Mouse (Mus musculus): ENCODE measurements around the gene Trh. TPM values are rescaled to one million over a fixed set of nuclear protein-coding genes. Genes with fewer than 3 reads are reported as not detected.
A peak's percentile ranks its signal among the peaks of the same experiment; 100 is the strongest.

Gene Trh
- 1 to 10 TPM; 3.3 to 8.9 TPM for total RNA-seq (2021)

DNA sequence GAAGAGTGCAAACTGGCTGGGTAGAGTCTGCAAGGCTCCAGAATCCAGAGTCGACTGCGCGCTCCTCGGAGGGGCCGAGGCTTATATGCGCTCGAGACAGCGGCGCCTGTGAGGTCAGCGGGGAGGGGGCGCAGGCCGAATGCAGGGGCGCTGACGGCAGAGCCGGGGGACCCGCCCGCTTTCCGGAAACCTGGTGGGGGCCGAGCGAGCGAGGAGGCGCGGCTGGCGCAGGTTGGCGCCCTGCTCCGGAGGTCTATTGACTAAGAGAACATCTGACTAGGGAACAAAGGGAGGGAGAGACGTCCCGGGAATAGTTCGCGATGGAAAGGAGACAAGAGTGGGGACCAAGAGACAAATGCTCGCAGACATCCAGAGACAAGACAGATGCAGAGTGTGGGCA lies at the start of gene Trh:
Trh (minus strand) TSS at position 60 of the 400 bp plus-strand sequence.
- no peak for DNase-seq (ENCODE audit: low spot score in 2 of 2)
- intact Hi-C loops (cut with DNase I) = no loop called here

GRCm38 (mm10) chr6:92290826-92291225 lies 46.4 kb upstream of the Trh start:
- DNase-seq (ENCODE audit: low spot score in 2 of 2) = no peak
- intact Hi-C loops (cut with DNase I) = no loop called here

DNA sequence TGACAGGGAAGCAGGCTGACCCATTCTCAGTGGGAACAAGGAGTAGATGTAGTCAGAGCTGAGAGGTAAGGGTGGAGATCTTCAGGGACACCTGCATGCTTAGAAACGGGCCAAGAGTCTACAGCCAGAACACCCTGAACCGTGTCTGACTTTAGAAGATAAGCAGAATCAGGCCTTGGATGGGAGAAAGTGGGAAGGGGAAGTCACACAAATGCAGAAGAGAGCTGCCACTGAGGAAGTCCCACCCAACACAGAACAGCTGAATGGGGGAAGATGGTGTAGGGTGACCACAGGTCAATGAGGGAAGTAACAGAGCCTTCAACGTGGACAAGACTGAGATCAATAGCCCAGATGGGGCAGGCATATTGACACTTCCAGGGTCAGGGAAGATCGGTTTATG lies 42.4 kb upstream of the Trh start:
- intact Hi-C loops (cut with DNase I) = loop anchor here (1.0 to 10.0 kb wide), 5 partner anchors 138 to 457 kb away; no protein-coding TSS in a partner anchor
- DNase-seq (ENCODE audit: low spot score in 2 of 2) = no peak

DNA sequence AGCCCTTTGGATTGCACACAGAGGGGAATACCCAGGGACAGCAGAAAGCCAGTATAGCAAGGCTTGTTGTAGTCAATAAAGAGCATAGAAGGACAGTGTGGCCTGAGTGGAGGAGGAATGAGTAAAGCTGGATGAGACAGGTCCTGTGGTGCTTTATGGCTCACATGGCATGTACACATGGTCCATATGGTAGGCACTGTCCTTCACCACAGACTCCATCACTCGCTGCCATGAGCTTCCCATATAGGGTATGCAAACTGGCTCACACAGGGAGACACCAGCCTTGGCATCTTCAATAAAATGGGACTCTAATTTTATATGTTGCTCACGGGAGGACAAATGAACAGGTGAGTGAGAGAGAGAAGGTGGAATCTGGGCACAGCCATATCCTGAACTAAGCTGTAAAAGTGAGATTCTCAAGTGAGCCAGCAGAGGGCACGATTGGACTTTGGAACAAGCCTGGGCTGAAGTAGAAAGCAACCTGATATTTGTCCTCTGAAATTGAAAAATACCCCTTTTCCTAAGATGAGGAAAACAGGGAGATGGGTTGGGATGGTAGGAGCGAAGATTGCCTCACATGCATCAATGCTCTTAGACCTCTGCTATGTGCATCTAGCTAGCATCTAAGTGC lies 41.9 kb upstream of the Trh start:
- intact Hi-C loops (cut with DNase I) = loop anchor here (1.0 to 10.0 kb wide), 5 partner anchors 138 to 458 kb away; no protein-coding TSS in a partner anchor
- DNase-seq (ENCODE audit: low spot score in 2 of 2) = peak; percentile 74 to 77

GRCm38 (mm10) chr6:92285559-92285958 lies 41.1 kb upstream of the Trh start:
- intact Hi-C loops (cut with DNase I) = loop anchor here (5.0 to 10.0 kb wide), 4 partner anchors 139 to 382 kb away; no protein-coding TSS in a partner anchor
- DNase-seq (ENCODE audit: low spot score in 2 of 2) = no peak

DNA sequence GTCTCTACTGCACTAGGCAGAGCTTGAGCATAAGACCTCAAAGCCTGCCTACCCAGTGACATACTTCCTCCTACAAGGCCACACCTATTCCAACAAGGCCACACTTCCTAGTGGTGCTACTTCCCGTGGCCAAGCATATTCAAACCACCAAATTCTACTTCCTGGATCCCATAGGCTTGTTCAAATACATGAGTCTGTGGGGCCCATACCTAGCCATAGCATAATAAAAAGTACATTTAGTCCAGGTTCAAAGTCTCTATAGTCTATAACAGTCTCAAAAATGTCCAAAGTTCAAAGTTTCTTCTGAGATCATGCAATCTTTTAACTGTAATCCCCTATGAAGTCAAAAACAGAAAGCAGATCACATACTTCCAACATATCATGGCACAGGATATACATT lies 32.7 kb upstream of the Trh start:
- intact Hi-C loops (cut with DNase I) = no loop called here
- DNase-seq (ENCODE audit: low spot score in 2 of 2) = no peak

DNA sequence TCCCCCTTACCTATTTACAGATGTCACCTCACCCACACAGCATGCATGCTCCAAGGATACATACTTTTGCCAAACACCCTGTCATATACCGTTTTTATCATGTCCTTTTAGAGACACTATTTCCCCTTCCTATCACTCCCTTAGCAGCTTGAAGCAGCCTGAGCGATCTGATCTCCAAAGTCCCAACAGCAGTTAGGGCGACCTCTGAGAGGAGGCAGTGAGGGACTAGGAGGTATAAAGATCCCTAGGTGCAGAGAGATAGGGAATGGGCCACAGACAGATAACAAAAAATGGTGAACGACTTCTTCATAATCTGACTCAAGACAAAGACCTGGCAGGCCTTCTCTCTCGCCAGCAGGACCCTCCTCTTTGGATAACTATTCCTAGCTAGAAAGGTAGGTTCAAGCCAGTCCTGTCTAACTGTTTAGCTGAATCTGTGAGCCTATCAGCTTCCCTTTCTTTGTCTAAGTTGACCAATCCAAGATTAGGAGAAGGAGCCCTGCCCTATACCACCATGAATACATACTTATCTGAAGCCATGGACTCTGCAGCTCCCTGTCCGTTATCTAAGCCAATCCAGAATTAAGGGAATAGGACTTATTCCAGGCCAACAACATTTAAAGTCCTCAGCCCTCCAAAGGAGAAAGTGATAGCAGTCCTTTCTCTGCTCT lies 29.3 kb upstream of the Trh start:
- no peak for DNase-seq (ENCODE audit: low spot score in 2 of 2)
- intact Hi-C loops (cut with DNase I) = no loop called here

DNA sequence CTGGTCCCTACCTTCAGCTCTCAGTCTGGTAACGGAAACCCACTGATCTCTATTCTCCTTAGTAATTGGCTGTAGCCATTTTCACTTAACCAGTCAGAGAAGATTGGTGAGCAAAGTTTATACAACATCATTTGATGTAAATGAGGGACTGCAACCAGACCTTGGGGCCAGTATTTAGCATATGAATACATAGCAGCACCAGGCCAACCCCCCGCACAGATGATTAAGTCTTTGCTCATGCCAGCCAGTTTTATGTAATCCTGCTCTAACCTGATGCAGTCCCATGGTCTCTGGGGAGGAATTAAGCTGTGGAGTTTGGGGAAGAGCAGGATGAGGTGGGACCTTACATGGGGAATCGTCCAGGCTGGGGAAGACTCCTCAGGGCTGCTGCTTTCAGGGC lies 28.2 kb upstream of the Trh start:
- intact Hi-C loops (cut with DNase I) = no loop called here
- no peak for DNase-seq (ENCODE audit: low spot score in 2 of 2)

DNA sequence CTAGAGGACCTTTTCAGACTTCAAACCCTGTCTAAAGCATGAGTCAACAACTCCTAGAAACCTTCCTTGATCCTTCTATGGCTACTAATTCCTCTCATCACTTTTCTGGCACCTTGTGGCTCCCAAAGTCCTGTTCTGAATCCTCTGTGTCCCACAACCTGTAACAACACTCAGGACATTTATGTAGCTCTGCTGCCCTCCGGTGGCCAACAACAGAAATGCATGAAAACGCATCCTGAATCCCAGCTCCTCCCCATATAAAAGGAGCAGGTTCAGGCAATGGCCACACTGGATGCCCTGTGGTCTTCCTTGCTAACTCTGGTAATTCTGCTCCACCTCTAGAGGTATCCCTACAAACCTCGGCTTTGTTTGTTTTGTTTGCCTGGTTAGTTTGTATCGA lies 24.6 kb upstream of the Trh start:
- intact Hi-C loops (cut with DNase I) = loop anchor here (1.0 to 10.0 kb wide), 3 partner anchors 50 to 364 kb away; partner anchors contain the start of genes 4930590J08Rik and Nr2c2
- peak; percentile 66 to 76 for DNase-seq (ENCODE audit: low spot score in 2 of 2)

DNA sequence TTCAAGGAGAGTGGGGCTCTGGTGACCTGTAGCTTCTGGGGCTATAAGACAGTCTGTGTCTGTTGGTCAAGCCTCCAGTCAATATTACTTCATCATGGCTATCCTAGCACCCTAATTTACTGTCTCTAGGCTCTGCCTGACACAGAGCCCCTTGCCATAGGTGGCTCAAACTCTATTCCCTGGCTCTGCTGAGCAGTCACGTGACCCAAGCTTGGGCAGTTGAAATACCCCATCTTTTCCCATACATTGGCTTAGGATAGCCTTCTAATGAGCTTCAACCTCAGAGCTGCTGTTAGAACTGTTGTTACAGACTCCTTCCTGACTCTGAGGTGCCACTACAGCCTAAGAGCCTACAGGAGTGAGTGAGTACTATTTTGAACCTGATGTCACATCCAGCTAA lies 23.6 kb upstream of the Trh start:
- intact Hi-C loops (cut with DNase I) = loop anchor here (5.0 to 10.0 kb wide), 2 partner anchors 176 to 363 kb away; partner anchors contain the start of genes 4930590J08Rik and Nr2c2

GRCm38 (mm10) chr6:92261162-92261843 lies 16.9 kb upstream of the Trh start:
- no peak for DNase-seq (ENCODE audit: low spot score in 2 of 2)
- intact Hi-C loops (cut with DNase I) = loop anchor here (10.0 kb wide), 1 partner anchor 357 kb away; the partner anchor contains the start of gene 4930590J08Rik

More for the DNA sequence above, 23.6 kb upstream of the Trh start:
- no peak for DNase-seq (ENCODE audit: low spot score in 2 of 2)

DNA sequence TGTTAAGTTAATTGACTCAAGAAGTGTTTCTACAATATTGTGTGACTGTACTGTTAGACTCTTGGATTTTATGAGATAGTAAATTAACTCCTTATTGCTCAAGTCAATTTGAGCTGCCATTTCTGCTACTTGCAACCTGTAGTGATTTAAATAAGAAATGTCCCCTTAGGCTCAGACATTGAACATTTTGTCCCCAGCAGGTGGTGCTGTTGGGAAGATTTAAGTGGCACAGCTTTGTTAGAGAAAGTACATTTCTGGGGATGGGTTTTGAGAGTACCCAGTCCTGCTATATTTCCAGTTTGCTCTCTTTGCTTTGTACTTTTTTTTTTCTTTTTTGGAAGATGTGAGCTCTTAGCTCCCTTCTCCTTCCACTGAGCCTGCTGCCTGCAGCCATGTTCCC lies 10.9 kb upstream of the Trh start:
- intact Hi-C loops (cut with DNase I) = no loop called here
- no peak for DNase-seq (ENCODE audit: low spot score in 2 of 2)

DNA sequence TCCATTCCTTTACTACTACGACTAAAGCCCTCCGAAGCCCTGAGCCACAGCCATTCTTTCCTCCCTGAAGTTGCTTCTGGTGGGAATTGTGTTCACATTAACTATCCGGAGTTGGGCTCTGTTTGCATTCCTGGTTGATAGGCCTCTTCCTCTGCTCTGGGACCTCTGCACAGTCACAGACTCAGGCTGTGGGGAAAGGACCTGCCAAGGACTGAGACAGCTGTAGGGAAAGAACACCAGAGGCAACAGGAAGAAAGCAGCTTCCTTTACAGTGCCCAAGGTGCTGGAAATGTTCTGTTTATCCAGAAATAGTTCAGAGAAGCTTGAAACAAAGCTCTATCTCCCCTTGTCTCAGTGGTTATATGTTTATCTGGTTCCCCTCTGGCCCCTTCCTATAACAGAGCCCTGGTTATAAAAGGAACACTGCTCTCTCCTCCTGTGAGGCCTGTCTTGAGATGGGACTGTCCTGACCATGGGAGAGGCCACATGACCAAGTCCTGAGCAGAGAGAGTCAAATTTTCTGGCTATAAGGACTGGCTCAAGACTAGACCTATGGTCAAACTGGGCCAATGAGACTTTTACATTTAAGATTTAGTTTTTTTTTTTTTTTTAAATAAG lies 8.9 kb upstream of the Trh start:
- intact Hi-C loops (cut with DNase I) = no loop called here
- DNase-seq (ENCODE audit: low spot score in 2 of 2) = no peak

DNA sequence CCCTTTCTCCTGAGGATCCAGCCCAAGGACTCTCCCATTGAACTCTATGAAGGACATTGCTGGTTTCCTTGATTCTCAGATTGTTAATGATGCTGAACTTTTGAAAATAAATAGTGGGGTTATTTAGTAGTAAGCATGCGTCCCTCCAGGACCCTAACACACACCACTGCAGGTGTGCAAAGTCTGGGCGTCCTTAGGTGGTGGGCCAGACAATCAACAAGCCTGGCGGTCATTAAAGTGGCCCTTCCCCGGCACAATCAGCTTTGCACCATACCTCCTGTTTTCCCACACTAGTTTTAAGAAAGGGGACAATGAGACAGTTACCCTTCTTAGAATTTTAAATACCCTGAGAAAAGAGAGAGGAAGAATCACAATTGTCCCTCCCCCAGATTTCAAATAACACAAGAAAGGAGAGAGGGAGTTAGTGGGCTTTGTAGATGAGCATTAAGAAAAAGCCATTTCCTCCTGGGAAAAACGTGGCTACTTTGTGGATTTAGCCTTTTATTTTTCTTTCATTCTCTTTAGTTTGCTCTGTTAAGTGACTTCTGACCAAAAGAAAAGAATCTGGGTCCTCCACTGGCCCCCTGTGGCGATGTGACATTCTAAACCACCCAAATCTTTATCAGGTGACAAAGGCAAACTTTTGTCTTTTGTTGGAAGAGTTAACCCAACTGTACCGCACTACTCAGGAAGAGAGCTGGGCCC lies 2.9 kb upstream of the Trh start:
- DNase-seq (ENCODE audit: low spot score in 2 of 2) = no peak
- intact Hi-C loops (cut with DNase I) = no loop called here

GRCm38 (mm10) chr6:92246335-92246734 lies 1.9 kb upstream of the Trh start:
- no peak for DNase-seq (ENCODE audit: low spot score in 2 of 2)

GRCm38 (mm10) chr6:92241178-92241906 lies 3.1 kb downstream of the Trh start:
- peak; percentile 54 to 66 for DNase-seq (ENCODE audit: low spot score in 2 of 2)
- intact Hi-C loops (cut with DNase I) = no loop called here

More at GRCm38 (mm10) chr6:92246335-92246734, 1.9 kb upstream of the Trh start:
- intact Hi-C loops (cut with DNase I) = no loop called here

GRCm38 (mm10) chr6:92235036-92235435 lies 9.4 kb downstream of the Trh start:
- intact Hi-C loops (cut with DNase I) = no loop called here
- DNase-seq (ENCODE audit: low spot score in 2 of 2) = no peak

- intact Hi-C loops (cut with DNase I) = no loop called here
- DNase-seq (ENCODE audit: low spot score in 2 of 2) = no peak
Measured at GRCm38 (mm10) chr6:92231762-92232161, 12.7 kb downstream of the Trh start.

DNA sequence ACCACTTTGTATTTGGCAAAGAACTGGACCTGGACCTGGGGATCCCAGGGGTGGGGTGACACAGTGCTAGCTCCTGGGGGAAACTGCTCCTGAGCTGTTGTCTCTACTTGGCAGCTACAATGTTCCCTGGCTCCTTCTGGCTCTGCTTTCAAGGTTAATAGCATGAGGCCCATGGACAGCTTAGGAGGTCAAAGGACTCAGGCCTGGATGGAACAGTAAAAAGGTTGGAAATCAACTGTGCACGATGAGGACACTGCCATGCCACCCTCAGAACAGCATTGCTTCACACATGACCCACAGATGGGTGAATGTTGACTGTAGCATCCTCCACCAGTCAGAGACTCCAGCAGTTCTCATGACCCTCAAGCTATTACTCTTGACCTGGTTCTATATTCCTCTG lies 13.1 kb downstream of the Trh start:
- no peak for DNase-seq (ENCODE audit: low spot score in 2 of 2)
- intact Hi-C loops (cut with DNase I) = no loop called here

Measured in left cerebral cortex, postnatal 25 days (tissue).